Mouse (Mus musculus) bone marrow macrophage, adult 2 months (primary cell): ENCODE results near the gene Tmem104. TPM values are rescaled to one million over a fixed set of nuclear protein-coding genes. Genes with fewer than 3 reads are reported as not detected.

Experiments
- H3K27ac ChIP-seq: 2 replicates; pipeline ENCODE4 v1.5.1; 2012; ENCODE audit warnings: low read depth, low read length; ENCODE audit not compliant: insufficient read depth
- H3K4me1 ChIP-seq: 2 replicates; pipeline ENCODE4 v1.6.1; 2012; ENCODE audit warnings: low read length; ENCODE audit not compliant: control insufficient read depth, insufficient read depth
- H3K4me3 ChIP-seq: 2 replicates; pipeline ENCODE4 v1.5.1; 2012; ENCODE audit warnings: mild to moderate bottlenecking, low read length, moderate library complexity; ENCODE audit not compliant: insufficient read depth
- CTCF ChIP-seq: IDR thresholded peaks from 2 replicates; pipeline ENCODE4 v1.5.1; 2012; ENCODE audit warnings: low read depth, mild to moderate bottlenecking, low read length, moderate library complexity
- POLR2A ChIP-seq: IDR thresholded peaks from 2 replicates; pipeline ENCODE4 v1.6.1; 2012; ENCODE audit warnings: mild to moderate bottlenecking, low read depth, low read length, borderline replicate concordance
- polyA plus RNA-seq: library from polyadenylated mRNA; stranded (reverse); fragments of >200 nt; gene quantifications from 2 replicates; pipeline ENCODE4 v1.2.4, GENCODE M21; 2012; ENCODE audit not compliant: missing spikeins, insufficient read depth, insufficient read length

Tmem104 gene
- polyA plus RNA-seq, 1 experiment, result 42.7 TPM

GRCm38 (mm10) chr11:115178766-115179165 is 8.5 kb upstream of the Tmem104 start:
- TF ChIP-seq POLR2A, result no peak
- no peak for TF ChIP-seq CTCF
- Histone ChIP-seq H3K4me1 (peaks cover 4% of the 10 kb centered on the region), H3K27ac (no peak overlapping the region), H3K4me3 (no peak overlapping the region)

DNA sequence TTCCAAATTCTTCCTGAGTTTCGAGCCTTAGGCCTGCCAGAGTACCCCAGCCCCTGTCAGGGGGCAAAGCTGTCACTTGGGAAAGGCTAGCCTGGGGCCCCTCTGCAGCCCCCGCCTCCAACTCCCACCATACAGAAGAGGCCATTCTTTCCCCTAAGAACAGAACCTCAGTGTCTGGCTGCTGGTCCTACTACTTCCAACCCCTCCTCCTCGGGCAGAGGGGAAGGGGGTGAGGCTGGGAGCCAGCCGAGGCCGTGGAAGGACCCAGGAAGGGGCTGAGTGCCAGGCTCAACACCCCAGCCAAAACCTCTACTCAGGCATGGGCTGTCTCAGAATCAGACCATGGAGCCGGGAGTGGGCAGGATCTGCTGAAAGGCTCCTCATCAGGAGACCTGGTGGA is 8.1 kb upstream of the Tmem104 start:
- Histone ChIP-seq H3K4me3 (no peak overlapping the region), H3K4me1 (peaks cover 2% of the 10 kb centered on the region), H3K27ac (no peak overlapping the region)
- TF ChIP-seq POLR2A (no peak), CTCF (no peak)

DNA sequence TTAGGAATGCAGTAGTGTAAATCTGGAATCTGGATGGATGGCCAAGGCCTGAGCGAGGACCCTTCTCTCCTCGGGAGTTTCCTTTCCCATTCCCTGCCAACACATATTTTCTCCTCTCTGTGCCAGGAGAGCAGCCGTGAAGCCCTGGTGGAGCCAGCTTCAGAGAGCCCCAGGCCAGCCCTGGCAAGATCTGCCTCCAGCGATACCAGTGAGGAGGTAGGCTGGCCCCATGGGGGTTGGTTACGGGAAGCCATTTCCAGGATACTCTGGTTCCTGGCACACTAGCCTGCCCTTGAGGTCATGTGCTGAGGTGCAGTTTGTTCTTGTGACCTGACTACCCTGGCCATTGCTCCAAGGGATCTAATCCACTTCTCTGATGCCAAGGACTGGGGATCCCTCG is 7.4 kb upstream of the Tmem104 start:
- Histone ChIP-seq H3K4me1 (peaks cover 7% of the 10 kb centered on the region), H3K27ac (no peak overlapping the region), H3K4me3 (no peak overlapping the region)
- no peak for TF ChIP-seq CTCF
- no peak for TF ChIP-seq POLR2A

GRCm38 (mm10) chr11:115181913-115182638 is 5.2 kb upstream of the Tmem104 start:
- peaks cover 11% of the 10 kb centered on the region for H3K4me1 ChIP-seq
- TF ChIP-seq CTCF (peak; percentile 84), POLR2A (no peak)
- H3K27ac ChIP-seq, result no peak overlapping the region
- no peak overlapping the region for H3K4me3 ChIP-seq

GRCm38 (mm10) chr11:115184973-115185372 is 2.3 kb upstream of the Tmem104 start:
- Histone ChIP-seq H3K4me1 (peaks cover 17% of the 10 kb centered on the region), H3K27ac (peak overlapping the region; percentile 72), H3K4me3 (no peak overlapping the region)
- TF ChIP-seq POLR2A, result no peak
- no peak for TF ChIP-seq CTCF

DNA sequence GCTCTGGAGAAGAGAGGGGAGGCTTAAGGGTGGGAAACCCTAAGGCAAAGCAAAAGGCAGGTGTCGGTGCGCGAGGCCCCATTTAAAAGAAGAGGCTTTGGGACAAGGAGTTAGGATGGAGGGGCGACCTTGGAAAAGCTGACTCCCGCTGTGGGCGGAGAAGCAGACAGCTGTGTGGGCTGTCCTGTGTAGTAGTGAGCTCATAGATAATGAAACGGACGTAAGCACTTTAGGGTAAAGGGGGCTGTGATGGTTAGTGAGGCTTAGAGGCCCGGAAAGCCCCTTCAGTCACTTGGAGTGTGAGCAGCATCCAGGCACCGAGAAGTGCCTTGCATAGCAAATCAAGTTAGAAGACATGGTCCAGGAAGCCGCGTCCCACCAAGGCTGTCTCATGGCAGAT is 406 bp downstream of the Tmem104 start, which contains the start of gene Nat9:
Gene Nat9, minus strand, starts transcription at position 167 of the 400 bp plus-strand sequence.
- peaks cover 38% of the 10 kb centered on the region for H3K4me1 ChIP-seq
- TF ChIP-seq CTCF (no peak), POLR2A (no peak)
- peak within 1 kb of the TSS; percentile 92 for H3K27ac ChIP-seq
- peak within 1 kb of the TSS; percentile 76 for H3K4me3 ChIP-seq

DNA sequence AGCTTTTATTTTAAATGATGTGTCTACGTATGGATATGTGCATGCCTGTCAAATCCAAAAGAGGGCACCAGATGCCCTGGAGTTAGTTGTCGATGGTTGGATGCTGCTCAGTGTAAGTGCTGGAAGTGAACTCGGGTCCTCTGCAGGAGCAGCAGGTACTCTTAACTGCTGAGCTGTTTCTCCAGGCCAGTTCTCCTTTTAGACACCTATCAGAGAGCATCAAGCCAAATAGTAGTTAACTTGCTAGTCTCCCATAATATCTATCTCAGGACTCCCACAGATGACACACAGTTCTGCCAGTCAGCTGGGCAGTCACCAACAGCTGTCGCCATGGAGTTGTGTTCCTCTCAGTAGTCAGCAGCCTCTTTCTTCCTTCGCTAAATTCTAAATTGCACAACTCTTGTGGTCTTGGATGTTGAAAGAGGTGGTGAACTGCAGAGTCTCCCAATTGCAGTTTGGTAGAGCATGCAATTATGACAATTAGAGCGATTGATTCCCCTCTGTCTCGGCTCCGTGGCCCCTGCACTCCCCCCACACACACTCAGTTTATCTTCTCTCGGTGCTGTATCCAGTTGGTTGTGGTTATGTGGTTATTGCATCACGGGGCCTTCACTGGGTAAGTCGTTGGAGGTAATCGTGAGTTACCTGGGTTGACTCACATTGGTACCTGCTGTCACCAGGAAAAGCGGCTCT is 1.4 kb downstream of the Tmem104 start:
- TF ChIP-seq POLR2A (no peak), CTCF (peak; percentile 36; the same call in 1 of the 2 replicates)
- H3K27ac ChIP-seq, result peak overlapping the region; percentile 92
- H3K4me3 ChIP-seq, result peak overlapping the region; percentile 76
- H3K4me1 ChIP-seq, result peaks cover 38% of the 10 kb centered on the region

DNA sequence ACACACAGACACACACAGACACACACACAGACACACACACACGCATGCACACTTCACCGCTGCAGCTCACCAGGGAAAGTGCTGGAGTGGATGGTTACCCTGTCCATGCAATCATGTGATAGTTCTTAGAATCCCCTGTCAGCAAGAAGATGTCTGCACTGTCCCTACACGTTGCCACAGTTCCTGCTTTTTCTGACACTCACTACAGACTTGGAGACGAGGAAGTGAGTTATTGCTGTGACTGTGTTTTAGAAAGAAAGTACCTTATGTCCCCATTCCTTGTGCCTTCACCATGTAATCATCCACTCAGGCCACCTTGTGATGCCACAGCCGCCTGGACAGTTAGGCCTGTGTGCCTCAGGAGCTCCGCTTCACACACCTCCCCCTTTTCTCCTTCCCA is 2.0 kb downstream of the Tmem104 start:
- peaks cover 36% of the 10 kb centered on the region for H3K4me1 ChIP-seq
- no peak for TF ChIP-seq CTCF
- TF ChIP-seq POLR2A, result no peak
- H3K27ac ChIP-seq, result peak overlapping the region; percentile 92
- peak overlapping the region; percentile 76 for H3K4me3 ChIP-seq

GRCm38 (mm10) chr11:115192180-115192579 is 4.9 kb downstream of the Tmem104 start:
- Histone ChIP-seq H3K27ac (peak overlapping the region; percentile 98), H3K4me1 (peaks cover 34% of the 10 kb centered on the region), H3K4me3 (peak overlapping the region; percentile 32)
- no peak for TF ChIP-seq CTCF
- TF ChIP-seq POLR2A, result no peak

- H3K4me1 ChIP-seq, result peaks cover 46% of the 10 kb centered on the region
- TF ChIP-seq CTCF (no peak), POLR2A (no peak)
- no peak overlapping the region for H3K27ac ChIP-seq
- no peak overlapping the region for H3K4me3 ChIP-seq
These were observed 7.4 kb downstream of the Tmem104 start for GRCm38 (mm10) chr11:115194693-115195092.
